Mouse (Mus musculus) liver, embryonic 16.5 days (tissue): ENCODE results near the gene Pml. TPM values are rescaled to one million over a fixed set of nuclear protein-coding genes. Genes with fewer than 3 reads are reported as not detected.

Experiments
- ATAC-seq: fragments of 200-750 bp; cut with Nextera tagmentation; 2 replicates; pipeline ENCODE4 v1.8.0; 2017; ENCODE audit warnings: low read depth, mild to moderate bottlenecking, moderate number of reproducible peaks, moderate library complexity
- H3K27ac ChIP-seq: fragments of 300-500 bp; sonication (generic); 2 replicates; pipeline ENCODE4 v1.5.1; 2014; ENCODE audit warnings: mild to moderate bottlenecking, low read length
- H3K27me3 ChIP-seq: fragments of 300-500 bp; sonication (generic); 2 replicates; pipeline ENCODE4 v1.6.1; 2014; ENCODE audit warnings: low read depth, low read length, mixed read lengths; ENCODE audit not compliant: control insufficient read depth, insufficient read depth
- H3K36me3 ChIP-seq: fragments of 300-500 bp; sonication (generic); 2 replicates; pipeline ENCODE4 v1.6.1; 2014; ENCODE audit warnings: mild to moderate bottlenecking; ENCODE audit not compliant: control insufficient read depth, insufficient read depth
- H3K4me1 ChIP-seq: fragments of 300-500 bp; sonication (generic); 2 replicates; pipeline ENCODE4 v1.6.1; 2014; ENCODE audit warnings: low read depth, low read length, mixed read lengths; ENCODE audit not compliant: control insufficient read depth
- H3K4me2 ChIP-seq: fragments of 300-500 bp; sonication (generic); 2 replicates; pipeline ENCODE4 v1.6.1; 2014; ENCODE audit warnings: low read depth, low read length, mixed read lengths
- H3K4me3 ChIP-seq: fragments of 300-500 bp; sonication (generic); 2 replicates; pipeline ENCODE4 v1.5.1; 2014; ENCODE audit warnings: low read depth, mild to moderate bottlenecking, low read length
- H3K9ac ChIP-seq: fragments of 300-500 bp; sonication (generic); 2 replicates; pipeline ENCODE4 v1.6.1; 2014; ENCODE audit warnings: low read depth, low read length
- H3K9me3 ChIP-seq: fragments of 300-500 bp; sonication (generic); replicated peaks from 2 replicates; pipeline ENCODE4 v1.6.1; 2016; ENCODE audit warnings: low read length; ENCODE audit not compliant: control insufficient read depth
- WGBS: fragments of 180-500 bp; shearing (Covaris S2); extraction: QIAGEN DNeasy Blood & Tissue Kit; methylation state at CpG from one replicate; pipeline ENCODE4 v1.1.7; 2014; ENCODE audit not compliant: insufficient replicate concordance; 5-methylcytosine and 5-hydroxymethylcytosine counted together
- microRNA-seq: library from miRNA; unstranded; fragments of <30 nt; microRNA quantifications from one replicate; pipeline ENCODE4, GENCODE M21; 2016
- polyA plus RNA-seq: library from polyadenylated mRNA; unstranded; fragments of >200 nt; fragmentation: Nextera tagmentation; extraction: Ambion mirVana; gene quantifications from 2 replicates; pipeline ENCODE4 v1.2.1, GENCODE M21; 2015

Gene Pml
- polyA plus RNA-seq, 1 experiment from 2014 or later: 21.2 TPM

DNA sequence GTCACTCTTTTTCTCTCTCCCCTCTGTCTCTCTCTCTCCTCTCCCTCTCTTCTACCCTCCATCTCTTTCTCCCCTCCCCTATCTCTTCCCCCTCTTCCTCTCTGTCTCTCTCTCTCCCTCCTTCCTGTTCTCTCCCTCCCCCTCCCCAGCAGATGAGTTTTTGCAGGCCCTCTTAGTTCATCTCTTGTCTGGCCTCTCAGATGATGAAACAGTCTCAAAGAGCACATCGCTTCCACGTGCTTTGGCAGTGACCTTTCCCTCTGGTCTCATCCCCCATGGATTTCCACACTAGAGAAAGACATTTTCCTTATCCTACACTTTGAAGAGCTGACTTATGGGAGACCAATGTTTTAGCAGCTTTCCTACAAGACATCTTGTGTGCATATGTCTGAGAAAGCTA lies 76.7 kb downstream of the Pml start:
- no peaks in the 10 kb centered on the region for H3K36me3 ChIP-seq
- 49% methylated on average over 2 of the region's 2 CpGs for WGBS
- no peaks in the 10 kb centered on the region for H3K27me3 ChIP-seq
- no peak overlapping the region for H3K9ac ChIP-seq
- no peak overlapping the region for H3K4me2 ChIP-seq
- no peak for ATAC-seq
- no peaks in the 10 kb centered on the region for H3K9me3 ChIP-seq
- no peak overlapping the region for H3K4me3 ChIP-seq
- H3K27ac ChIP-seq: no peak overlapping the region
- H3K4me1 ChIP-seq: no peaks in the 10 kb centered on the region

DNA sequence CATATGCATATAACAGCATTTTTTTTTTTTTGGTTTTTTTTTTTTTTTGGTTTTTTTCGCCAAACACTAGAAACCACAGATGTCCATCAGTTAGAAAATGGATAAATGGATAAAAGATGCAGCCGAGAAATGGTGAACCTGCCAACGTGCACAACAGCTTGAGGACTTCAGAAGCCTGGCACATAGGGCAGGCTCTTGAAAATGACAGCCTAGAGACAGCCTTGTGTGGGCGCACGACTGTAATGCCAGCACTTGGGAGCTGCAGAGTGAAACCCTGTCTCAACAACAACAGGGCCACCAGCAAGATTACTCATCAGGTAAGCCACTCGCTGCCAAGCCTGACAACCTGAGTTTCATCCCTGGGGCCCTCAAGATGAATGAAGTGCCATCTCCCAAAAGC lies 80.2 kb downstream of the Pml start:
- no peak overlapping the region for H3K27ac ChIP-seq
- ATAC-seq: no peak
- no peak overlapping the region for H3K4me3 ChIP-seq
- H3K4me1 ChIP-seq: no peaks in the 10 kb centered on the region
- WGBS: 67% methylated on average over 6 of the region's 6 CpGs
- H3K36me3 ChIP-seq: no peaks in the 10 kb centered on the region
- H3K9me3 ChIP-seq: no peaks in the 10 kb centered on the region
- H3K27me3 ChIP-seq: no peaks in the 10 kb centered on the region
- no peak overlapping the region for H3K9ac ChIP-seq
- no peak overlapping the region for H3K4me2 ChIP-seq

DNA sequence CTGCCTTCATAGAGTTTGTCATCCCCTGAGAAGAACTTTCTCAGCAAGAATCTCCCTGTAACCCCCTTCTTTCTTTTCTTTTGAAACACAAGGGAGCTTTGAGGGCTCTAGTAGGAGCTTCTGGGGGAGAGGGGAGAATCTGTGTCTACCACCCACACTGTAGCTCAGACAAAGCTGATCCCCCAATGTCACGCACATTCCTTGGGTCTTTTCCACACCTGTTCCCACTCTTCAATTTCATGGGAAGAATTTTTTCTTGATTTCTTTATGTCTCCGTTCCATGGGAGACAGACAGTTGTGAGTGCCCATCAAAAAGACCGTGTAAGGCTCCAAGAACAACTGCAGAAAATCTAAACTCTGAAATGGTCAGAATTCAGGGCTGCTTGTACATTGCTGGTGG lies 80.7 kb downstream of the Pml start:
- no peak for ATAC-seq
- 58% methylated on average over 3 of the region's 3 CpGs for WGBS
- Histone ChIP-seq H3K36me3 (no peaks in the 10 kb centered on the region), H3K4me3 (no peak overlapping the region), H3K27ac (no peak overlapping the region), H3K4me2 (no peak overlapping the region), H3K27me3 (no peaks in the 10 kb centered on the region), H3K4me1 (no peaks in the 10 kb centered on the region), H3K9ac (no peak overlapping the region), H3K9me3 (no peaks in the 10 kb centered on the region)

Small RNA genes lying within 50 kb of the gene (microRNA-seq; reads per million reads assigned to microRNA genes)
- not detected for gene Mir6385

Other genes with a start within 250 kb of the Pml start
- gene Cyp11a1, start 243.4 kb downstream of the Pml start, polyA plus RNA-seq: 1.5 and 2.9 TPM in 2 replicates
- gene Stra6, start 186.0 kb downstream of the Pml start, polyA plus RNA-seq: not detected in 2 replicates
- gene Ccdc33, start 131.0 kb downstream of the Pml start, polyA plus RNA-seq: not detected in 2 replicates
- 3.6 and 4.0 TPM in 2 replicates for gene Islr, start 45.5 kb downstream of the Pml start, polyA plus RNA-seq
- not detected in 2 replicates for gene Islr2, start 45.5 kb downstream of the Pml start, polyA plus RNA-seq
- gene Stoml1, start 3.4 kb upstream of the Pml start, polyA plus RNA-seq: 3.7 TPM in 2 replicates
- gene Loxl1, start 63.4 kb upstream of the Pml start, polyA plus RNA-seq: 1.4 and 2.2 TPM in 2 replicates
- not detected in 2 replicates for gene Tbc1d21, start 120.7 kb upstream of the Pml start, polyA plus RNA-seq
- not detected in 2 replicates for gene Insyn1, start 238.8 kb upstream of the Pml start, polyA plus RNA-seq